22 mouse cellular contexts compared by ENCODE assay signal in the genomic region with DNA sequence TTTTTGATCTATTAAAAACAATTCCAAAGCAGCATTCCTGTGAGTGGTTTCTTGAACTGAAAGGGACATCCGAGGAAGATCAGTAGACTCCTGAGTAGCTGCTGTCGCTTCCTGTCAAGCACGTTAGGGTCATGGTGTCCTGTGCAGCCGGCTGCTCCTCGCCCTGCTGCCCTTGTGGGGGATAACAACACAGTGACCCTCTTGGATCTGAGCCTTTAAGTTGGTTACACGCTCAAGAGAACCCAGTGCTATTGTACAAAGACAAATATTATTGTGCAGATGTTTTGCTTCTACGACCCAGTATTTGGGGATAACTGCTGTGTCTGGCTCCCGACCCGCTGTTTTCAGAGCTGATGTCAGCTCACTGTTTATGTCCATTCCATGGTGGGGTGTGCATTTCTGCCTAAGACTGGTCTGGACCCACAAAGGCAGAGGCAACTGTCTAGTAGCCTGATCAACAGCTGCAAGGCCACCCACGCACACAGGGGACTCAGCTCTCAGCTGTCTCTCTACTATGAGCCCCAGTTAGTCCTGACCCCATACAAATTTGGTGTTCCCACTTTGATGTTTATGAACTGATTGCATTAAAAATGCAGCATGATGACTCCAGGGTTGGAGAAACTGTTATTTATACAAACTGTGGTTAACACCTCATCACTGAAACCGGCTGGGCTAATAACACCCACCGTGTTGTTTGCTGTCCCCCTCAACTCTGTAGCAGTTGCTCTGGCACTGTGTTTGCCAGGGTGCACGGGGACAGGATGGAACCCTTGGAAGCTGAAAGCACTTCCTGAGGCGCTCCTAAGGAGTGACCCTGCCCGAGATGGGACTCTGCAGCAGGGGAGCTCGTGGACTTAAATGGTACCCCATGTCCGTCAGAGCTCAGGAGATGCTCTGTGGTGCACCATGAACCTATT. TPM values are rescaled to one million over a fixed set of nuclear protein-coding genes. Genes with fewer than 3 reads are reported as not detected.
DNase-seq lines count a peak whose midpoint lies in the region; ATAC-seq and TF ChIP-seq lines count a peak whose summit lies in the region.
"Had no signal": no experiment of that assay in that cellular context is flagged by ENCODE, and none has a peak within 500 bp of the region (broad histone marks: within the 10 kb centered on the region; RNA-seq: fewer than 3 reads in every experiment).

No protein-coding gene starts in this region.

- no peak overlapping the region for H3K9ac ChIP-seq in lung, embryonic 14.5 days
- H3K9ac ChIP-seq in stomach, embryonic 14.5 days (replicated peaks; ENCODE audit: low read depth, low read length) = no peak overlapping the region
- no peak overlapping the region for H3K9ac ChIP-seq in stomach, postnatal 0 days (ENCODE audit: low read length)
- H3K9ac ChIP-seq in stomach, embryonic 16.5 days (ENCODE audit: low read length) = no peak overlapping the region
- H3K9ac ChIP-seq: hindbrain, embryonic 13.5 days; midbrain, embryonic 12.5 days; neural tube, embryonic 15.5 days had no signal

- H3K4me1 ChIP-seq in lung, embryonic 14.5 days (ENCODE audit: insufficient read depth) = 0 out of 2 replicates have a peak, but pooled peaks cover 6% of the 10 kb centered on the region
- H3K4me1 ChIP-seq in stomach, embryonic 14.5 days (ENCODE audit: control insufficient read depth, insufficient read depth, low read length) = no peaks in the 10 kb centered on the region
- no peaks in the 10 kb centered on the region for H3K4me1 ChIP-seq in stomach, postnatal 0 days (replicated peaks; ENCODE audit: control insufficient read depth, insufficient read depth)
- no peaks in the 10 kb centered on the region for H3K4me1 ChIP-seq in stomach, embryonic 16.5 days (ENCODE audit: control insufficient read depth, insufficient read depth, low read length)
- H3K4me1 ChIP-seq: hindbrain, embryonic 13.5 days; midbrain, embryonic 12.5 days; neural tube, embryonic 15.5 days had no signal

- peak; percentile 96 for ATAC-seq in lung, embryonic 14.5 days (ENCODE audit: insufficient read depth)
- peak; percentile 64; the same call in 1 of the 2 replicates for ATAC-seq in stomach, embryonic 14.5 days (ENCODE audit: insufficient number of reproducible peaks, insufficient read depth, low FRiP score, low read depth)
- no peak for ATAC-seq in stomach, postnatal 0 days (ENCODE audit: low FRiP score, low TSS enrichment)
- 0 out of 2 replicates have a peak, but pooled peaks have one; percentile 56 for ATAC-seq in stomach, embryonic 16.5 days (ENCODE audit: insufficient read depth, low FRiP score)
- ATAC-seq: forebrain, embryonic 14.5 days had no signal

- no peak for TF ChIP-seq EP300 in stomach, postnatal 0 days (optimal IDR thresholded peaks at IDR 0.05)

- no peak for TF ChIP-seq CTCF in gastrocnemius, adult 2 months (IDR thresholded peaks at IDR 0.05)
- peak; percentile 33; the same call in 1 of the 2 replicates for TF ChIP-seq CTCF in lung, embryonic 14.5 days (IDR thresholded peaks at IDR 0.05; ENCODE audit: low read depth)
- no peak for TF ChIP-seq CTCF in stomach, postnatal 0 days (IDR thresholded peaks at IDR 0.05; ENCODE audit: low read depth)

- peak; percentile 23 for DNase-seq in gastrocnemius, postnatal 14 days
- DNase-seq in gastrocnemius, adult 2 months = no peak
- DNase-seq in lung, embryonic 14.5 days = peak; percentile 87
- DNase-seq in lung, postnatal 14 days = no peak
- DNase-seq in stomach, postnatal 0 days (ENCODE audit: low spot score) = no peak
- no peak for DNase-seq in left cerebral cortex, postnatal 10 days (ENCODE audit: extremely low spot score in 1 of 2, low spot score in 2 of 2)
- DNase-seq: adrenal gland, adult 8-10 months; cerebellum, adult 11 months; cerebellum, postnatal 14 days; embryo, embryonic 11 days; heart, postnatal 14 days; thymus, postnatal 36 days had no signal

- H3K27ac ChIP-seq in gastrocnemius, adult 2 months = no peak overlapping the region
- H3K27ac ChIP-seq in lung, embryonic 14.5 days (ENCODE audit: low read depth) = peak overlapping the region; percentile 39; the same call in 1 of the 2 replicates
- no peak overlapping the region for H3K27ac ChIP-seq in stomach, embryonic 14.5 days (ENCODE audit: low read length)
- H3K27ac ChIP-seq in stomach, postnatal 0 days (replicated peaks) = no peak overlapping the region
- peak overlapping the region; percentile 39 for H3K27ac ChIP-seq in stomach, embryonic 16.5 days (ENCODE audit: low read length)
- H3K27ac ChIP-seq: hindbrain, embryonic 13.5 days; layer of hippocampus, adult 2 months; macrophage; midbrain, embryonic 12.5 days; neural tube, embryonic 15.5 days had no signal

- H3K36me3 ChIP-seq in lung, embryonic 14.5 days (ENCODE audit: insufficient read depth) = peaks cover 21% of the 10 kb centered on the region
- peaks cover 7% of the 10 kb centered on the region; the same call in 1 of the 2 replicates for H3K36me3 ChIP-seq in stomach, embryonic 14.5 days (ENCODE audit: control insufficient read depth, insufficient read depth, low read length)
- H3K36me3 ChIP-seq in stomach, postnatal 0 days (ENCODE audit: control insufficient read depth, insufficient read depth, low read length) = peaks cover 5% of the 10 kb centered on the region; the same call in 1 of the 2 replicates
- no peaks in the 10 kb centered on the region for H3K36me3 ChIP-seq in stomach, embryonic 16.5 days (ENCODE audit: control insufficient read depth, insufficient read depth, low read length)

- H3K9me3 ChIP-seq in lung, embryonic 14.5 days (ENCODE audit: low read depth, low read length) = no peaks in the 10 kb centered on the region
- H3K9me3 ChIP-seq in stomach, embryonic 14.5 days (ENCODE audit: control insufficient read depth, low read depth, low read length) = no peaks in the 10 kb centered on the region
- H3K9me3 ChIP-seq in stomach, postnatal 0 days (ENCODE audit: control insufficient read depth, low read length) = no peaks in the 10 kb centered on the region
- H3K9me3 ChIP-seq in stomach, embryonic 16.5 days (replicated peaks; ENCODE audit: control insufficient read depth, low read length) = no peaks in the 10 kb centered on the region
- H3K9me3 ChIP-seq: hindbrain, embryonic 13.5 days; midbrain, embryonic 12.5 days; neural tube, embryonic 15.5 days had no signal

- H3K27me3 ChIP-seq in lung, embryonic 14.5 days (ENCODE audit: insufficient read depth, low read length) = no peaks in the 10 kb centered on the region
- H3K27me3 ChIP-seq in stomach, embryonic 14.5 days (ENCODE audit: control insufficient read depth, insufficient read depth, low read length) = no peaks in the 10 kb centered on the region
- no peaks in the 10 kb centered on the region for H3K27me3 ChIP-seq in stomach, postnatal 0 days (ENCODE audit: control insufficient read depth, insufficient read depth, low read length)
- H3K27me3 ChIP-seq in stomach, embryonic 16.5 days (ENCODE audit: control insufficient read depth, insufficient read depth, low read length) = no peaks in the 10 kb centered on the region
- H3K27me3 ChIP-seq: CH12.LX; hindbrain, embryonic 13.5 days; midbrain, embryonic 12.5 days; neural tube, embryonic 15.5 days had no signal

- H3K4me2 ChIP-seq in lung, embryonic 14.5 days = no peak overlapping the region
- no peak overlapping the region for H3K4me2 ChIP-seq in stomach, embryonic 14.5 days (replicated peaks; ENCODE audit: low read depth, low read length)
- H3K4me2 ChIP-seq in stomach, postnatal 0 days (replicated peaks; ENCODE audit: low read depth) = no peak overlapping the region
- H3K4me2 ChIP-seq in stomach, embryonic 16.5 days (ENCODE audit: low read depth, low read length) = no peak overlapping the region
- H3K4me2 ChIP-seq: heart, embryonic 11.5 days; hindbrain, embryonic 13.5 days; midbrain, embryonic 12.5 days; neural tube, embryonic 15.5 days had no signal

- no peak overlapping the region for H3K4me3 ChIP-seq in gastrocnemius, adult 2 months
- no peak overlapping the region for H3K4me3 ChIP-seq in lung, embryonic 14.5 days (ENCODE audit: low read depth, low read length)
- no peak overlapping the region for H3K4me3 ChIP-seq in stomach, embryonic 14.5 days (ENCODE audit: low read depth, low read length)
- H3K4me3 ChIP-seq in stomach, postnatal 0 days (ENCODE audit: low read depth, low read length) = no peak overlapping the region
- H3K4me3 ChIP-seq in stomach, embryonic 16.5 days (replicated peaks; ENCODE audit: low read length) = no peak overlapping the region
- H3K4me3 ChIP-seq: hindbrain, embryonic 13.5 days; layer of hippocampus, adult 2 months; midbrain, embryonic 12.5 days; neural tube, embryonic 15.5 days had no signal

- intact Hi-C loops in gastrocnemius, postnatal 14 days (cut with DNase I; ENCODE audit: low total_unique reads) = loop anchor here (5.0 kb wide), 3 partner anchors 478 to 1173 kb away; no protein-coding TSS in a partner anchor
- intact Hi-C loops in gastrocnemius, adult 2 months (cut with DNase I) = loop anchor here (5.0 kb wide), 4 partner anchors 258 to 533 kb away; no protein-coding TSS in a partner anchor
- intact Hi-C loops in left cerebral cortex, postnatal 10 days (cut with DNase I) = loop anchor here (5.0 kb wide), 1 partner anchor 533 kb away; no protein-coding TSS in a partner anchor

- 40% methylated on average over 17 of the region's 17 CpGs for WGBS in lung, embryonic 14.5 days
- 74% methylated on average over 17 of the region's 17 CpGs for WGBS in stomach, embryonic 14.5 days
- WGBS in stomach, postnatal 0 days = 69% methylated on average over 17 of the region's 17 CpGs
- 69% methylated on average over 17 of the region's 17 CpGs for WGBS in stomach, embryonic 16.5 days

RNA-seq across cellular contexts. Expression of a gene that starts 9.4 kb away (rescaled TPM):
- total RNA-seq in gastrocnemius, postnatal 14 days (2021) = 10 to 100 TPM; 15.7 to 23.8 TPM
- total RNA-seq in gastrocnemius, adult 2 months (2021) = 10 to 100 TPM in 1 of 2 experiments, 1 to 10 TPM in 1; 6.5 to 14.1 TPM
- 83.9 and 86.5 TPM in 2 replicates for polyA plus RNA-seq in lung, embryonic 14.5 days (2014; fragmentation: Nextera tagmentation; extraction: Ambion mirVana)
- polyA plus RNA-seq in stomach, embryonic 14.5 days (2014; fragmentation: Nextera tagmentation; extraction: Ambion mirVana) = 37.4 and 39.4 TPM in 2 replicates
- 10.3 and 11.0 TPM in 2 replicates for polyA plus RNA-seq in stomach, postnatal 0 days (2015; fragmentation: Nextera tagmentation; extraction: Ambion mirVana)
- 24.3 and 24.5 TPM in 2 replicates for polyA plus RNA-seq in stomach, embryonic 16.5 days (2015; fragmentation: Nextera tagmentation; extraction: Ambion mirVana)
- 10 to 100 TPM; 10.5 to 13.7 TPM for total RNA-seq in left cerebral cortex, postnatal 10 days (2021)

RNA-seq across cellular contexts. Expression of a gene that starts 33.9 kb away (rescaled TPM):
- 10 to 100 TPM; 10.9 to 14.4 TPM for total RNA-seq in gastrocnemius, postnatal 14 days (2021)
- total RNA-seq in gastrocnemius, adult 2 months (2021) = 10 to 100 TPM; 12.1 to 13.7 TPM
- 79.0 and 79.7 TPM in 2 replicates for polyA plus RNA-seq in lung, embryonic 14.5 days (2014; fragmentation: Nextera tagmentation; extraction: Ambion mirVana)
- polyA plus RNA-seq in stomach, embryonic 14.5 days (2014; fragmentation: Nextera tagmentation; extraction: Ambion mirVana) = 62.9 and 66.1 TPM in 2 replicates
- 32.3 and 33.1 TPM in 2 replicates for polyA plus RNA-seq in stomach, postnatal 0 days (2015; fragmentation: Nextera tagmentation; extraction: Ambion mirVana)
- 51.1 and 53.7 TPM in 2 replicates for polyA plus RNA-seq in stomach, embryonic 16.5 days (2015; fragmentation: Nextera tagmentation; extraction: Ambion mirVana)
- 10 to 100 TPM; 14.6 to 17.1 TPM for total RNA-seq in left cerebral cortex, postnatal 10 days (2021)

Comparison
In these comparisons a context has a peak if more than half of its experiments do, and no peak if none do; other contexts are left out.
1. DNase-seq: peak in gastrocnemius, postnatal 14 days (single experiment) and lung, embryonic 14.5 days (single experiment); none in gastrocnemius, adult 2 months (single experiment), lung, postnatal 14 days (single experiment), stomach, postnatal 0 days (single experiment) and left cerebral cortex, postnatal 10 days (0 of 2).
2. H3K27ac ChIP-seq: peak in lung, embryonic 14.5 days (single experiment) and stomach, embryonic 16.5 days (single experiment); none in gastrocnemius, adult 2 months (single experiment), stomach, embryonic 14.5 days (single experiment) and stomach, postnatal 0 days (single experiment).